Mouse (Mus musculus): ENCODE results near the gene Dnajc8.

The Dnajc8 gene

GRCm38 (mm10) chr4:132535406-132536121 lies at the start of gene Dnajc8:
Gene Dnajc8 (plus strand): TSS chr4:132535550.
- peak; percentile 92 for DNase-seq (ENCODE audit: low read depth, low spot score)

DNA sequence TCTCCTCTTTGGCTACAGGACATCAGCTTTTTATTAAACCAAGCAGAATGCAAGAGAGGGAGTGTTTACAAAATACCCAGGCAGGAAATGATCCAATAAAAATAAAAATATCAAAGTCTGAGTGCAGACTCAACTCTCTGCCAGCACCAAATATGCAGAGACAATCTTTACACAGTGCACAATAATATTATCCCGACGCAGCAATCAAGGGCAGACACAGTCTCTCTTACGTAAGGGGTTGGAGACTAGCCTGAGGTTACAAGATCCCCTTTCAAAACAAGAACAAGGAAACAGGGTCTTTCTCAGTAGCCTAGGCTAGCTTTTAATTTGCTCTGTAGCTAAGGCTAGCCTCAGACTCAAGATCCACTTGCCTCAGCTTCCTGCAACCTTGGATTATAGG lies 46.8 kb upstream of the Dnajc8 start:
- DNase-seq (ENCODE audit: low read depth, low spot score), result no peak

GRCm38 (mm10) chr4:132488976-132489375 lies 46.4 kb upstream of the Dnajc8 start:
- no peak for DNase-seq (ENCODE audit: low read depth, low spot score)

GRCm38 (mm10) chr4:132490273-132491010 lies 44.9 kb upstream of the Dnajc8 start:
- no peak for DNase-seq (ENCODE audit: low read depth, low spot score)

DNA sequence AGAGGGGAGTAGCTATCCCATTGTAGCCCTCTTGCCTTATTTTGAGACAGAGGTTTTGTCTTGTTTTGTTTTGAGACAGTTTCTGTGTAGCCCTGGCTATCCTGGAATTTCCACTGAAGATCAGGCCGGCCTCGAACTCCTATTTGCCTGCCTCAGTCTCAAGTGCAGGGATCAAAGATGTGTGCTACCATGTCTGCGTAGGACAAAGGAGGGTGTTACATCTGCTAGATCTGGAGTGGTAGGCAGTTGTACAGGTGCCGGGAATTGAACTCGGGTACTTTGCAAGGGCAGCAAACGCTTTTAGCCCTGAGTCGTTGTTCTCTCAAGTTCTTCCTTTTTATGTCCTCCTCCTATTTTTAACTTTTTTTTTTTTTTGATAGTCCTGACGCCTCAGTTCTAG lies 44.3 kb upstream of the Dnajc8 start:
- no peak for DNase-seq (ENCODE audit: low read depth, low spot score)

DNA sequence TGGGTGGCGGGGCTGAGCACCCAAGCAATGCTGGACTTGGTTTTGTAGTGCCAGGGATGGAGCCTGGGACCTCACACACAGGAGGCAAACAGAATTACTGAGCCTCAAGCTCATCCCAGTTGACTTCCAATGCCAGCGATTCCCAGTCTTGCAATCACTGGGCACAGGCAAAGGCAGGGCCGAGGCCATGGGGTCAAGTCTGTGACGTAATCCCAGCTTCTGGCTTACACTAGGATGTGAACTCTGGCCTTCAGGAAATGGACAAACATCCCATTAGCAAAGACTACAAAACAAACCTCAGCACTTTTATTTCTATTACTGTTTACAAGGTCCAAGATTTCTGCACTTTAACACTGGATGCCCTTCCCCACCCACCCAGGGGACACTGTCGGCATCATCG lies 43.6 kb upstream of the Dnajc8 start:
- peak; percentile 19 for DNase-seq (ENCODE audit: low read depth, low spot score)

DNA sequence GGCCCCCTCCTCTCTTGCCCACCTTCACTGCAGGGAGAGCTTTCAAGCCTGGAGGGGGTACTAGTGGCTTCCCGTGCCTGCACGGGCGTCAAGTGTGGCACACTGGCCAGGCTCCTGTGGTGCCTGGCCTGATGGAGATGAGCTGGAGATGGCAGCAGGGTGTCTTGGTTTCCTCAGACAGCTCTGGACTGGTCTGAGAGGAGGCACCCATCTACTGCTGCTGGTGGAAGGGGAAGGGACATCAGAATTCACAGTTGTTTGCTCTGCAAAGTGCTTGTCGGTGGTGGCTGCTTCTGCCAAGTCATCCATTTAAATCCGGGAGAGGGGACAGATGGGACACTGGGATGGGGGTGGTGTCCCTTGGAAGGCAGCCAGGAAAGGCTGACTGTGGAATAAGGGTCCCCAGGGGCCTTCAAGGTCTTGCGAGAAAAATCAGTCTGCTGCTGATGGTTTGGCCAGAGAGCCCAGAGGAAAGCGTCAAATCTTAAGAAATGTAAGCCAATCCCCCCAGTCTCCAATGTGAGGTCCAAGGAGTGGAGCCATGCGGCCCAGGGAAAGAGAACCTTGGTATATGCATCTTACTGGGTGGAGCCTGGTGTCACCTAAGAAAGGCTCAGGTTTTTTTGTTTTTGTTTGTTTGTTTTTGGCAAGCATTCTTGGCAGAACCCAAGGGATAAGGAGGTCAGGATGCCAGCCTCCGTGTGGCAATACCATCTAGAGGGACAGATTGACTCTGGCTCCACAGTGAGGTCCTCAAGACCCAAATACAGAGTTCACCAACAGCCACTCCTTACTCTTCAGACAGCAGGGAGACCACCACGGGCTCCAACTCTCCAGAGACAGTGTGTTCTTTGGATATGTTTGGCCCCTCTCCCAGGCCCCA lies 42.9 kb upstream of the Dnajc8 start:
- DNase-seq (ENCODE audit: low read depth, low spot score), result peak; percentile 34

GRCm38 (mm10) chr4:132494271-132494918 lies 41.0 kb upstream of the Dnajc8 start:
- DNase-seq (ENCODE audit: low read depth, low spot score), result no peak

DNA sequence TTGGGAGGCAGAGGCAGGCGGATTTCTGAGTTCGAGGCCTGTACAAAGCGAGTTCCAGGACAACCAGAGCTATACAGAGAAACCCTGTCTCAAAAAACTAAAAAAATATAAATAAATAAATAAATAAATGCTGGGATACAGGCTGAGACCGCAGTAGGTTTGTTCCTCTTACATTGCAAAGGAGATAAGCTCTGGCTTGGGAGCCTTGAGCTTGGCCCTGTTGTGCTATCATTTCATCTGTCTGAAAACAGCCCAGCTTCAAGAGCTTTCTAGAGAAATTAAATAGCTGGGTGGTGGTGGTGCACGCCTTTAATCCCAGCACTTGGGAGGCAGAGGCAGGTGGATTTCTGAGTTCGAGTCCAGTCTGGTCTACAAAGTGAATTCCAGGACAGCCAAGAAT lies 33.7 kb upstream of the Dnajc8 start:
- DNase-seq (ENCODE audit: low read depth, low spot score), result no peak

GRCm38 (mm10) chr4:132503344-132503743 lies 32.0 kb upstream of the Dnajc8 start:
- no peak for DNase-seq (ENCODE audit: low read depth, low spot score)

DNA sequence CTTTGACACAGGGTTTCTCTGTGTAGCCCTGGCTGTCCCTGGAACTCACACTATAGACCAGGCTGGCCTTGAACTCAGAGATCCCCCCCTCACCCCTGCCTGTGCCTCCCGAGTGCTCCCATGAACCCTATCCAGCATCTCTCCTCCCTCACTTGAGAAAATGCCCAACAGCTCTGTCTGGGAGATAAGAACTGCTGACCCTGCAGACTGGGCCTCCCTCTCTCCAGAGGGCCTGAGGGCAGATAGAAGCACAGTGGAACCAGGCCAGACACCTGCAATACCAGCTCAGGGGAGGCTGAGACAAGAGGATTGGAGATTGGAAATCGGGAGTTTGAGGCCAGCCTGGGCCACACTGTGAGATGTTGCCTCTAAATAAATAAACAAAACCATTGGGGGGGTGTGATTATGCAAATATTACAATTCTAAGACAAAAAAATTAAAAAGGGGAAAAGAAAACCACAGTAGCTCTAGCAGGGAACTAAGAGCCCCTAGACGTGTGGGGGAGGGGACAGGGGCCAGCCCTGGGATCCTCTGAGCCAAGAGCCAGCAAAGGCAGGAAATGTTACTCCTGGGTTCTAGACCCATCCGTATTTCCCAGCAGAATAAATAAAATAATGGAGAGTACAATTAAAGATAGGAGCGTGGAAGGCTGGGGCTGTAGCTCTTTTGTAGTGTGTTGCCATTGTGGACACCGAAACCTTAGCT lies 30.2 kb upstream of the Dnajc8 start:
- DNase-seq (ENCODE audit: low read depth, low spot score), result no peak

DNA sequence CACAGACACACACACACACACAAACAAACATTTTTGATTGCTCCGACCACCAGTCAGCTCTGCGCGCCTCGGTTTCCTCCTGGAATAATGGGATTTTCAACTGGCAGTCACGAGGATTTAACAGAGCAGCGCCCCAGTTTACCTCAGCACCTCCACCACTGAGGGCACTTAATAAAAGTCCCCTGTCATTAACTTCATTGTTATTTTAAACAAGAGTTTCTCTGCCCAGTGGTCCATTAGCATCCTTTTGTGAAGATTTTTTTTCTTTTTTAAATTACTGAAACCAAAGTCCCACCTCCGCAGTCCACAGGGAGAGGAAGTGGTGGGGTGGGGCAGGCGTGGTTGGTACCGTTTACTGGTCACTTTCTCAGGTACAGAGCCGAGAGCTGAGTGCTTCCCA lies 29.6 kb upstream of the Dnajc8 start:
- DNase-seq (ENCODE audit: low read depth, low spot score), result no peak

GRCm38 (mm10) chr4:132506250-132506649 lies 29.1 kb upstream of the Dnajc8 start:
- DNase-seq (ENCODE audit: low read depth, low spot score), result no peak

DNA sequence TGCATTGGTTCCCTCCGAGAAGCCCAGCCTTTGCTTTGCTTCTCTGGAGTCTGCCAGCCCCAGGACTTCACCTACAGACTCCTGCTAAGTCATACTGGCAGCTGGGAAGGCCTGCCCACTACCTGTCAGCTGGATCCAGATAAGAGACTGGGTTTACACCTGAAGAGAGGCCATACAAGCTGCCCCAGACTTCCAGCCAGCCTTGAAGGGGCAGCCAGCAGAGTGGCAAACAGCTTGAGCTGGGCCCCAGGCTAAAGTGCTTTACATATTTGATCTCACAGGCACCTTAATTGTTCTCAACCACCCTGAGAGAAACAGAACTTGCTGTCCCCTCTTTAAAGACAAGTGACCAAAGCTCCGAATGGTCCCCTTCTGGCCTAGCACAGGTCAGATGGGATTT lies 28.1 kb upstream of the Dnajc8 start:
- no peak for DNase-seq (ENCODE audit: low read depth, low spot score)

DNA sequence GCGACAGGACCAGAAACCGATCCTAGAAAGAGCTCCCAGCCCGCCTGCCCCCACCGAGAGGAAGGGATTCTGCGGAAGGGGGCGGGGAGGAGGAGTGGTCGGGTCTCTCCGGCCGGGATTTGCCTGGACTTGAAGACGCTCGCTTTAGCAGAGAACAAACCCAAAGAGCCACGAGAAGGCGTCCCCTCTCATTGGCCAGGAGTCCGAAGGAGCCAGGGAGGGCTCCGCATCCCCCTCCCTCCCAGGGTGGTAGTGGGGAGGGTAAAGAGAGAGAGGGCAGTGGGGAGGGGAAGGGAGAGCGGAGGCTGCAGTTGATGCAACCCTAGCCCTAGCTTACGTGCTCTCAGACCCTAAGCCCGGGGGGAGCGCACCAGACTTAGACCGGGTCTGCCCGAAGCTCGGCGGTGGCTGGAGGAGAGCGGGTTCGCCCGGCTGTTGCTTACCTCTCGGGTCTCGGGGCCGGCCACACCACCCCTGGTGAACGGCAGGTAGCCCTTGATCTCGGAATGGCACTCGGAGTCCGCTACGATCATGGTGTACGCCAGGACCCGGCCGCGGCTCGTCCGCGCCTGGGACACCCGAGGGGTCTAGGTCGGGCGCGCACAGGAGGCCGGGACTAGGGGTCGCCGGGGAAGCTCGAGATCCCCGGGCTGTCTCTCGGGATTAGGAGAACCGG lies 25.6 kb upstream of the Dnajc8 start:
- DNase-seq (ENCODE audit: low read depth, low spot score), result peak; percentile 32

GRCm38 (mm10) chr4:132510352-132510798 lies 25.0 kb upstream of the Dnajc8 start, which contains the start of gene Sesn2:
Gene Sesn2 (minus strand): TSS chr4:132510501.
- DNase-seq (ENCODE audit: low read depth, low spot score), result peak; percentile 97

GRCm38 (mm10) chr4:132512080-132512479 lies 23.3 kb upstream of the Dnajc8 start:
- no peak for DNase-seq (ENCODE audit: low read depth, low spot score)

DNA sequence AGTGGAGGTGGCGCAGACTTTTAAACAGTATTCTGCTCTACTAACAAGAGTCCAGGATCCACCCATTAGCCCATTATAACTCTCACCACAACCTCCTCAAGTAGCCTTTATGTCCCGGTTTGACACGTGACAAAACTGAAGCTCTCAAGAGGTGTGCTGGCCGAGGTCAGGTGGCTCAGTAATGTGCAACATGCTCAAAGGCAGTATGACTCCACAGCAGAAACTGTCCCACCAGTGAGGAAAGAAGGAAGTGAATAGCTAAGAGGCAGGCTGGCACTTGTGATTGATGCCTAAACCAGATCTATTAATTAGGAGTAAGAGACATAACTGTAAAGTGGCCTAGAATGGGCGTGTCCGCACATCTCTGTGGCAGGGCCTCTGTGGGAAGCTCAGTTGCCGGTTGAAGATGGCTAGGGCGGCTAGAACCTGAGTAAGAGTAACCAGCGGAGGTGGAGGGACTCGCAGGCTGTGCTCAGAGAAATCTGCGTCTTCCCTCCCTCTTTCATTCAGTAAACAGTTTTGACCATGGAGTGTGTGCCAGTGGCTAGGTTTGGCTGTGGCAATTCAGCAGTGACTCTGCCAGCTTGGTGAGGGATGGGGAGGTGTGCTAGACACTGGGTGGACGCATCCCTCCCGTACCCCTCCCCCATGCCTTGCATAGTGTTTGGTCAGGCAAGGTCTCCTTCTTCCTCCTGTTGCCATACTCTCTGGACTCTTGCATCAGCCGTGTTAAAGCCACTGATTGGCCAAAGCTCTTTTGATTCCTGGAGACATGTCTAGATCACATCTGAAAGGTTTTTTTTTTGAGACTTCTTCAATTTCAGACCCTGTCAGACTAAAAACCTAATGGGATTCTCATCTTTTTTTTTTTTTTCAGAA lies 21.7 kb upstream of the Dnajc8 start:
- no peak for DNase-seq (ENCODE audit: low read depth, low spot score)

DNA sequence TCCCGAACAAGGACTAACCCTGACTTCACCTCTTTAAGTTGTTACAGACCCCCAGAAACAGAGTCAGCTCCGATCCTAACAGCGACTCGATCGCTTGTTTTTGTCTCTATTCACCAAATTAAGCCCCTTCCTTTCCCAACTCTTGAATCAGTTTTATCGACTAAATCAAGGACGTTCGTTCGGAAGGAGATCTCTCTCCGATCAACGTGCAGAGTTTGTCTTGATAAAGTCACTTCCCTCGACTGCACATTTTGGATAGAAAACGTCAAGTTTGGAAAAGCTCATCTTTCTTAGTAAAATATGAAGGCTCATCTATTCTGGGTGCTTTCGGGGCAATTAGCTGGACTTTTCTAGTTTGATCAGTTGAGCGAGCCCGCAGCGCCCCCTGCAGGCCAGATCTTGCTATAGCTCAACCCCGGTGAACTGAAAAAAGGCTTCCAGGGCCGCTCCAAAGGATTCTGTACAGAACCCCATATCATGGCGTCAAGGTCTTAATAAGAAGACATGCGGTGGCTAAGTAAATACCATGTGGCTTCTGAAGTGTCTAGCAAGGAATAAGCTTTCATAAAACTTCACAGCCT lies 20.7 kb upstream of the Dnajc8 start:
- peak; percentile 84 for DNase-seq (ENCODE audit: low read depth, low spot score)
